Mouse (Mus musculus): ENCODE data around the gene Ssr3. TPM values are rescaled to one million over a fixed set of nuclear protein-coding genes. Genes with fewer than 3 reads are reported as not detected.

The Ssr3 gene
- polyA plus RNA-seq, 1 experiment from 2014 or later, result 193 TPM

- no peak for ATAC-seq (ENCODE audit: low FRiP score)
- H3K4me1 ChIP-seq (replicated peaks; ENCODE audit: control insufficient read depth, insufficient read depth, low read length), result no peaks in the 10 kb centered on the region
- H3K4me2 ChIP-seq (replicated peaks), result no peak overlapping the region
- H3K9me3 ChIP-seq (ENCODE audit: control insufficient read depth, low read length), result no peaks in the 10 kb centered on the region
- WGBS, result 67% methylated on average over 5 of the region's 5 CpGs
- H3K9ac ChIP-seq, result no peak overlapping the region
- DNase-seq (ENCODE audit: low spot score), result no peak
- H3K4me3 ChIP-seq (replicated peaks; ENCODE audit: low read length), result no peak overlapping the region
- no peaks in the 10 kb centered on the region for H3K36me3 ChIP-seq (replicated peaks; ENCODE audit: control insufficient read depth, insufficient read depth)
- no peak overlapping the region for H3K27ac ChIP-seq
- no peaks in the 10 kb centered on the region for H3K27me3 ChIP-seq (ENCODE audit: control insufficient read depth, insufficient read depth, low read length)
Measured at GRCm38 (mm10) chr3:65340173-65340951, 52.1 kb downstream of the Ssr3 start.

GRCm38 (mm10) chr3:65337835-65338464, 54.5 kb downstream of the Ssr3 start:
- ATAC-seq (ENCODE audit: low FRiP score), result no peak
- H3K4me1 ChIP-seq (replicated peaks; ENCODE audit: control insufficient read depth, insufficient read depth, low read length), result no peaks in the 10 kb centered on the region

More at GRCm38 (mm10) chr3:65337835-65338464, 54.5 kb downstream of the Ssr3 start:
- Histone ChIP-seq H3K27me3 (ENCODE audit: control insufficient read depth, insufficient read depth, low read length) (no peaks in the 10 kb centered on the region), H3K4me2 (replicated peaks) (no peak overlapping the region), H3K9me3 (ENCODE audit: control insufficient read depth, low read length) (no peaks in the 10 kb centered on the region), H3K4me3 (replicated peaks; ENCODE audit: low read length) (no peak overlapping the region), H3K9ac (no peak overlapping the region), H3K36me3 (replicated peaks; ENCODE audit: control insufficient read depth, insufficient read depth) (no peaks in the 10 kb centered on the region), H3K27ac (no peak overlapping the region)
- WGBS, result 86% methylated on average over 10 of the region's 10 CpGs
- DNase-seq (ENCODE audit: low spot score), result no peak

Other genes with a start within 250 kb of the Ssr3 start
- 30.8 and 32.2 TPM in 2 replicates for gene Tiparp, start 135.8 kb upstream of the Ssr3 start, polyA plus RNA-seq (2014; fragmentation: Nextera tagmentation; extraction: Ambion mirVana)